Mouse (Mus musculus): ENCODE results near the gene Tmigd1. TPM values are rescaled to one million over a fixed set of nuclear protein-coding genes. Genes with fewer than 3 reads are reported as not detected.

Tmigd1 gene
- total and polyA plus RNA-seq, 2 experiments from 2014 or later, result not detected

- Histone ChIP-seq H3K4me1 (ENCODE audit: insufficient read depth, low read length) (peaks cover 3% of the 10 kb centered on the region; the same call in 1 of the 2 replicates), H3K9me3 (ENCODE audit: low read length) (no peaks in the 10 kb centered on the region), H3K36me3 (ENCODE audit: insufficient read depth, low read length) (no peaks in the 10 kb centered on the region), H3K27me3 (ENCODE audit: insufficient read depth, low read length) (no peaks in the 10 kb centered on the region), H3K27ac (ENCODE audit: low read depth, low read length) (peak overlapping the region; percentile 82), H3K4me3 (ENCODE audit: low read depth, low read length) (peak overlapping the region; percentile 86), H3K4me2 (ENCODE audit: low read depth, low read length, poor library complexity, severe bottlenecking) (peak overlapping the region; percentile 80), H3K9ac (replicated peaks; ENCODE audit: low read length, poor library complexity, severe bottlenecking) (peak overlapping the region; percentile 90)
- under 1% methylated on average over 49 of the region's 58 CpGs for WGBS
- TF ChIP-seq CTCF (IDR thresholded peaks at IDR 0.05), result peak; percentile 19; the same call in 1 of the 2 replicates
- ATAC-seq (ENCODE audit: low FRiP score) (peak; percentile 84), DNase-seq (ENCODE audit: low spot score) (peak; percentile 93)
Observed at GRCm38 (mm10) chr11:76945386-76946202, 43.6 kb downstream of the Tmigd1 start.

DNA sequence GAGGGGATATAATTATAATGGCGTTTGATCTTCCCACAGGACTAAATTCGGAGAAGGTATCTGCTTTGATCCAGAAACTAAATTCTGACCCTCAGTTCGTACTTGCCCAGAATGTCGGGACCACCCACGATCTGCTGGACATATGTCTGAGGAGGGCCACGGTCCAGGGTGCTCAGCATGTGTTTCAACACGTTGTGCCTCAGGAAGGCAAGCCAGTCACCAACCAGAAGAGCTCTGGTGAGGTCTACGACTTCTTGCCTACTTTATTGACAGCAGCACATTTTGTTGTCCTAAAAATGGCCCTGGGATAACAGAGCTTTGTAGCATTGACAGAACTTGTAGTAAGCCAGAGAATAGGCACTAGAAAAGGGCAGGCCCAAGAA, 44.2 kb downstream of the Tmigd1 start:
- Histone ChIP-seq H3K27me3 (ENCODE audit: insufficient read depth, low read length) (no peaks in the 10 kb centered on the region), H3K4me2 (ENCODE audit: low read depth, low read length, poor library complexity, severe bottlenecking) (peak overlapping the region; percentile 80), H3K36me3 (ENCODE audit: insufficient read depth, low read length) (peaks cover 4% of the 10 kb centered on the region), H3K4me3 (ENCODE audit: low read depth, low read length) (peak overlapping the region; percentile 86), H3K9me3 (ENCODE audit: low read length) (no peaks in the 10 kb centered on the region), H3K9ac (replicated peaks; ENCODE audit: low read length, poor library complexity, severe bottlenecking) (peak overlapping the region; percentile 90), H3K4me1 (ENCODE audit: insufficient read depth, low read length) (peaks cover 3% of the 10 kb centered on the region; the same call in 1 of the 2 replicates), H3K27ac (ENCODE audit: low read depth, low read length) (no peak overlapping the region)
- TF ChIP-seq CTCF (IDR thresholded peaks at IDR 0.05), result no peak
- DNase-seq (ENCODE audit: low spot score) (no peak), ATAC-seq (ENCODE audit: low FRiP score) (no peak)
- 4% methylated on average over 8 of the region's 8 CpGs for WGBS

- H3K4me3 ChIP-seq (ENCODE audit: low read depth, low read length), result no peak overlapping the region
- 94% methylated on average over 2 of the region's 2 CpGs for WGBS
- peaks cover 45% of the 10 kb centered on the region for H3K36me3 ChIP-seq (ENCODE audit: insufficient read depth, low read length)
- no peak overlapping the region for H3K9ac ChIP-seq (replicated peaks; ENCODE audit: low read length, poor library complexity, severe bottlenecking)
- DNase-seq (ENCODE audit: low spot score) (no peak), ATAC-seq (ENCODE audit: low FRiP score) (no peak)
- no peaks in the 10 kb centered on the region for H3K9me3 ChIP-seq (ENCODE audit: low read length)
- H3K4me2 ChIP-seq (ENCODE audit: low read depth, low read length, poor library complexity, severe bottlenecking), result no peak overlapping the region
- no peaks in the 10 kb centered on the region for H3K27me3 ChIP-seq (ENCODE audit: insufficient read depth, low read length)
- TF ChIP-seq CTCF (IDR thresholded peaks at IDR 0.05), result no peak
- H3K4me1 ChIP-seq (ENCODE audit: insufficient read depth, low read length), result no peaks in the 10 kb centered on the region; the same call in 1 of the 2 replicates
- H3K27ac ChIP-seq (ENCODE audit: low read depth, low read length), result no peak overlapping the region
Observed at GRCm38 (mm10) chr11:76953536-76953935, 51.6 kb downstream of the Tmigd1 start.

DNA sequence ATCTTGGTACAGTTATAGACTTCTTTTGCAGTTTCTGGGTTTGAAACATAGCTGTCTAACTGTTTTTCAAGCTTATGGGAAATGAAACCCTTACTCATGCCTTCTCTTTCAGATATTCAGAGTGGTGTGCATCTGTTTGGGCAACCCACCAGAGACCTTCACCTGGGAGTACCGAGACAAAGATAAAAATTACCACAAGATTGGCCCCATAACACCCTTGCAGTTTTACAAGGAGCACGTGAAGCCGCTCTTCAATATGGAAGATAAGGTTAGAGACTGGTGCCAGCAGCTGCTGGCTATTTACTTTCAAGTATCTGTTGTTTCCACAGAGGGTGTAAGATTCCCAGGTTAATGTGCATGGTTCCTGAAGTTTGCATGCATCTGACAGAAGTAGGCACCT, 63.7 kb downstream of the Tmigd1 start:
- WGBS, result 97% methylated on average over 3 of the region's 3 CpGs

More for the DNA sequence above, 63.7 kb downstream of the Tmigd1 start:
- Histone ChIP-seq H3K4me1 (ENCODE audit: insufficient read depth, low read length) (no peaks in the 10 kb centered on the region), H3K27ac (ENCODE audit: low read depth, low read length) (no peak overlapping the region), H3K4me3 (ENCODE audit: low read depth, low read length) (no peak overlapping the region), H3K9me3 (ENCODE audit: low read length) (no peaks in the 10 kb centered on the region), H3K36me3 (ENCODE audit: insufficient read depth, low read length) (peaks cover 61% of the 10 kb centered on the region), H3K9ac (replicated peaks; ENCODE audit: low read length, poor library complexity, severe bottlenecking) (no peak overlapping the region), H3K4me2 (ENCODE audit: low read depth, low read length, poor library complexity, severe bottlenecking) (no peak overlapping the region), H3K27me3 (ENCODE audit: insufficient read depth, low read length) (no peaks in the 10 kb centered on the region)
- TF ChIP-seq CTCF (IDR thresholded peaks at IDR 0.05), result no peak
- DNase-seq (ENCODE audit: low spot score) (no peak), ATAC-seq (ENCODE audit: low FRiP score) (no peak)

Other genes starting within 250 kb of the Tmigd1 start
- 2.8 and 4.9 TPM in 2 replicates for gene Bhlha9, start 229.7 kb upstream of the Tmigd1 start, total RNA-seq (2014; rRNA removed)
- 1.9 and 2.1 TPM in 2 replicates for gene Bhlha9, start 229.7 kb upstream of the Tmigd1 start, polyA plus RNA-seq (2015; fragmentation: Nextera tagmentation; extraction: Ambion mirVana)
- gene Trarg1, start 222.4 kb upstream of the Tmigd1 start, total RNA-seq (2014; rRNA removed), result 0.27 and 0.76 TPM in 2 replicates
- 0.61 and 0.80 TPM in 2 replicates for gene Trarg1, start 222.4 kb upstream of the Tmigd1 start, polyA plus RNA-seq (2015; fragmentation: Nextera tagmentation; extraction: Ambion mirVana)
- gene Gosr1, start 138.6 kb upstream of the Tmigd1 start, total RNA-seq (2014; rRNA removed), result 30.3 and 30.5 TPM in 2 replicates
- gene Gosr1, start 138.6 kb upstream of the Tmigd1 start, polyA plus RNA-seq (2015; fragmentation: Nextera tagmentation; extraction: Ambion mirVana), result 23.4 and 26.2 TPM in 2 replicates
- gene Cpd, start 55.1 kb upstream of the Tmigd1 start, total RNA-seq (2014; rRNA removed), result 35.8 and 39.0 TPM in 2 replicates
- 4.2 and 5.3 TPM in 2 replicates for gene Cpd, start 55.1 kb upstream of the Tmigd1 start, polyA plus RNA-seq (2015; fragmentation: Nextera tagmentation; extraction: Ambion mirVana)
- gene Blmh, start 22.6 kb downstream of the Tmigd1 start, total RNA-seq (2014; rRNA removed), result 88.5 and 90.8 TPM in 2 replicates
- 116 and 127 TPM in 2 replicates for gene Blmh, start 22.6 kb downstream of the Tmigd1 start, polyA plus RNA-seq (2015; fragmentation: Nextera tagmentation; extraction: Ambion mirVana)
- 27.6 and 36.0 TPM in 2 replicates for gene Slc6a4, start 96.4 kb downstream of the Tmigd1 start, total RNA-seq (2014; rRNA removed)
- gene Slc6a4, start 96.4 kb downstream of the Tmigd1 start, polyA plus RNA-seq (2015; fragmentation: Nextera tagmentation; extraction: Ambion mirVana), result 9.9 and 10.9 TPM in 2 replicates
- gene Nsrp1, start 176.3 kb downstream of the Tmigd1 start, total RNA-seq (2014; rRNA removed), result 2.5 and 3.5 TPM in 2 replicates
- 53.1 and 55.0 TPM in 2 replicates for gene Nsrp1, start 176.3 kb downstream of the Tmigd1 start, polyA plus RNA-seq (2015; fragmentation: Nextera tagmentation; extraction: Ambion mirVana)

Data from midbrain, postnatal 0 days (tissue).